Mouse (Mus musculus) liver, postnatal 0 days (tissue): ENCODE data around the gene Capn5. TPM values are rescaled to one million over a fixed set of nuclear protein-coding genes. Genes with fewer than 3 reads are reported as not detected.
A peak's percentile ranks its signal among the peaks of the same experiment; 100 is the strongest.

ENCODE experiments used
- ATAC-seq: fragments of 200-750 bp; cut with Nextera tagmentation; 2 replicates; pipeline ENCODE4 v1.8.0; 2017; ENCODE audit warnings: mild to moderate bottlenecking, moderate library complexity
- DNase-seq: peaks from one replicate; pipeline ENCODE4 v3.0.0-alpha.2; 2016
- H3K27ac ChIP-seq: fragments of 300-500 bp; sonication (generic); 2 replicates; pipeline ENCODE4 v1.5.1; 2014; ENCODE audit warnings: antibody characterized with exemption, moderate library complexity, mild to moderate bottlenecking, low read depth
- H3K27me3 ChIP-seq: fragments of 300-500 bp; sonication (generic); 2 replicates; pipeline ENCODE4 v1.6.1; 2014; ENCODE audit warnings: low read length, control low read depth, mixed read lengths; ENCODE audit not compliant: insufficient read depth
- H3K36me3 ChIP-seq: fragments of 300-500 bp; sonication (generic); replicated peaks from 2 replicates; pipeline ENCODE4 v1.6.1; 2014; ENCODE audit warnings: mild to moderate bottlenecking, control low read depth, low read length, moderate library complexity, mixed read lengths; ENCODE audit not compliant: insufficient read depth
- H3K4me1 ChIP-seq: fragments of 300-500 bp; sonication (generic); 2 replicates; pipeline ENCODE4 v1.6.1; 2014; ENCODE audit warnings: antibody characterized with exemption, mild to moderate bottlenecking, control low read depth; ENCODE audit not compliant: insufficient read depth
- H3K4me2 ChIP-seq: fragments of 300-500 bp; sonication (generic); 2 replicates; pipeline ENCODE4 v1.6.1; 2014; ENCODE audit warnings: low read depth, mild to moderate bottlenecking, low read length, moderate library complexity, mixed read lengths
- H3K4me3 ChIP-seq: fragments of 300-500 bp; sonication (generic); 2 replicates; pipeline ENCODE4 v1.5.1; 2014; ENCODE audit warnings: low read depth, low read length
- H3K9ac ChIP-seq: fragments of 300-500 bp; sonication (generic); replicated peaks from 2 replicates; pipeline ENCODE4 v1.6.1; 2014; ENCODE audit warnings: mild to moderate bottlenecking, moderate library complexity
- H3K9me3 ChIP-seq: fragments of 300-500 bp; sonication (generic); 2 replicates; pipeline ENCODE4 v1.6.1; 2016; ENCODE audit warnings: mild to moderate bottlenecking, control low read depth, low read length, mixed read lengths
- CTCF ChIP-seq: sonication (generic); IDR thresholded peaks from 2 replicates; pipeline ENCODE4 v1.5.1; 2016; ENCODE audit warnings: antibody characterized with exemption, low read depth
- EP300 ChIP-seq: IDR thresholded peaks from 2 replicates; pipeline ENCODE4 v1.6.1; 2016; ENCODE audit warnings: antibody characterized with exemption, low read depth, mild to moderate bottlenecking
- WGBS: fragments of 180-500 bp; shearing (Covaris S2); extraction: QIAGEN DNeasy Blood & Tissue Kit; methylation state at CpG from one replicate; pipeline ENCODE4 v1.1.7; 2014; ENCODE audit not compliant: insufficient replicate concordance; 5-methylcytosine and 5-hydroxymethylcytosine counted together
- polyA plus RNA-seq: library from polyadenylated mRNA; unstranded; fragments of >200 nt; fragmentation: Nextera tagmentation; extraction: Ambion mirVana; gene quantifications from 2 replicates; pipeline ENCODE4 v1.2.1, GENCODE M21; 2015

The Capn5 gene
- polyA plus RNA-seq, 1 experiment from 2014 or later, result 4.4 TPM

DNA sequence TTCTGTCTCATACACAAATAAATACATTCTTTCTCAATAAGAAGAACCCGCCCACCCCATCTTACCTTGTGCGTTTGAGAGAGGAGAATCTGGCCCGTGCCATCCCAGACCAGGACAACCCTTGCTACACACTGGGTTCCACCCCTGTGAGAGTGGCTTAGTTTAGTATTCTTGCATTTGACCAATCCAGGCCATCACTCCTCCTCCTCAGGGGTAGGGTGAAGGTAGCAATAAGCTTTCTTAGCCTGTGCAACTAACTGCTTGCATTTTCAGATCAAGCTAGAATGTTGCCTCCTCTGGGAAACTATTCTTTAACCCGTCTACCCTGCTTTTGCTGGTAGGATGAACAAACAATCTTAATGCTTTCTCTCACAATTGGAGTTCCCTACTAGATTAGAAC is 21.3 kb upstream of the Capn5 start, which contains the start of gene B3gnt6:
TSS of gene B3gnt6 (minus strand) at position 101 of the 400 bp plus-strand sequence.
- Histone ChIP-seq H3K27me3 (peaks cover 16% of the 10 kb centered on the region), H3K36me3 (no peaks in the 10 kb centered on the region), H3K27ac (no peak within 1 kb of the TSS), H3K4me1 (peaks cover 5% of the 10 kb centered on the region), H3K9me3 (no peaks in the 10 kb centered on the region), H3K4me3 (no peak within 1 kb of the TSS), H3K4me2 (no peak within 1 kb of the TSS), H3K9ac (no peak within 1 kb of the TSS)
- 86% methylated on average over 4 of the region's 4 CpGs for WGBS
- no peak for DNase-seq
- ATAC-seq, result no peak
- TF ChIP-seq CTCF (no peak), EP300 (no peak)

DNA sequence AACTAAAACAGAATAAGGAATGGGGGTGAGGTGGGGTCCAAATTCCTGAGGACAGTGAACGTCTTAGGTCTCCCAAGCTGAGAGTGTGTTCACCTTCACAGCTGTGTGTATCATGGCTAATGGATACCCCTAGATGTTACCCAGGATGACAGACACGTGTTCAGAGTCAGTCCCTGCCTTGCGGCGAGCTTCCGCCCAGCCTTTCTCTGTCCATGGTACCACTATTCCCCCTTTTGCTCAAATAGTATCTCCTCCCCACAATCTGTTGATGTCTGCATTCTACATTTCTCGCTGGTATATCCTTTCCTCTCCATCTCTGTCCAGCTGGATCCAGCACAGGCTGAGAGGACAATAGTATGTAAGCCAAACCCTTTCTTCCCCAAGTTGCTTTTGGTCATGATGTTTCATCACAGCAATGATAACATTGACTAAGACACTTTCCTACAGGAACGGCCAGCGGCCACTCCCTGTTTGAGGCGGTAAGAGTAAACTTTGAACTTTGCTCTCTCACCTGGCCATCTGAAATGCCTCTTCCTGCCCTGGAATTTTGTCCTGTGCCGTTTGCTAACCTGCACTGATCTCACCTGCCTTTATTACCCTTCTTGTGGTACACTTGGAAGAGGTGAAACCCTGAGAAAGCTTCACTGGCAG is 17.2 kb upstream of the Capn5 start:
- no peak overlapping the region for H3K4me2 ChIP-seq
- H3K27ac ChIP-seq, result no peak overlapping the region
- H3K4me1 ChIP-seq, result peaks cover 17% of the 10 kb centered on the region
- H3K27me3 ChIP-seq, result peaks cover 40% of the 10 kb centered on the region
- H3K9me3 ChIP-seq, result no peaks in the 10 kb centered on the region
- WGBS, result 32% methylated on average over 10 of the region's 10 CpGs
- no peak overlapping the region for H3K9ac ChIP-seq
- no peaks in the 10 kb centered on the region for H3K36me3 ChIP-seq
- ATAC-seq (no peak), DNase-seq (peak; percentile 14)
- no peak overlapping the region for H3K4me3 ChIP-seq
- TF ChIP-seq CTCF, result no peak
- TF ChIP-seq EP300, result no peak

DNA sequence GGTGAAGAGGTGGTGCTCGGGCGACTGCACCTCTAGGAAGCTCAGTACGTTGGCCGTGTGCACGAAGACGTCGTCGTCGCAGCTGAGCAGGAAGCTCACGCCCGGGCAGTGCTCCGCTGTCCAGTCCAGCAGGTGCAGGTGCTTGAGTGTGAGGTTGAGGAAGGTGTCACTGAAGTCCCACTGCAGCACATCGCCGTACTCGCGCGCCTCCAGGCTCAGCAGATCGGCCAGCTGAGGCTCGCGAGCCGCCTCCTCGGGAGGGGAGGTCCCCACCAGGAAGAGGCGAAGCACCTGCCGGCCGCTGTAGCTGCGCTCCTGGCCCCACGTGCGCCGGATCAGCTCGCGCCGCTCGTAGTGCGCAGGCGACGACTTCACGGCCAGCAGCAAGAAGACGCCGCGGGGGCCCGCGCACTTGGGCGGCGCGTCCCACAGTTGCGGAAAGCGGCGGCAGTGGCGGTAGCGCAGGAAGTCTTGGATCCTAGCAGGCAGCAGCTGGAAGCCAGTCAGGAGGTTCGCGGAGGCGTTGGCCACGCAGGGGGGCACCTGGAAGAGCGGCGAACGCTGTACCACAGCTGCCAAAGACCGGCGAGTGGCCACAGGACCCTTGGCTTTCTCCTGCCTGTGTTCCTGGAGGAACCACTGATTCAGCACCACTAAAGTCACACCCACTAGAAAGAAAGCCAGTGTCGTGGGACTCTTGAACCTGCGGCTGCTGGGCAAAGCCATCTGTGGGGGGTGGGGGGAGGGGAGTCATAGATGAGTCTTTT is 16.1 kb upstream of the Capn5 start:
- 3% methylated on average over 61 of the region's 61 CpGs for WGBS
- Histone ChIP-seq H3K36me3 (no peaks in the 10 kb centered on the region), H3K27ac (no peak overlapping the region), H3K4me3 (peak overlapping the region; percentile 35), H3K4me2 (peak overlapping the region; percentile 72), H3K4me1 (peaks cover 17% of the 10 kb centered on the region), H3K27me3 (peaks cover 40% of the 10 kb centered on the region), H3K9me3 (no peaks in the 10 kb centered on the region), H3K9ac (no peak overlapping the region)
- DNase-seq (peak; percentile 31), ATAC-seq (0 out of 2 replicates have a peak, but pooled peaks have one; percentile 31)
- TF ChIP-seq CTCF, result no peak
- TF ChIP-seq EP300, result no peak

DNA sequence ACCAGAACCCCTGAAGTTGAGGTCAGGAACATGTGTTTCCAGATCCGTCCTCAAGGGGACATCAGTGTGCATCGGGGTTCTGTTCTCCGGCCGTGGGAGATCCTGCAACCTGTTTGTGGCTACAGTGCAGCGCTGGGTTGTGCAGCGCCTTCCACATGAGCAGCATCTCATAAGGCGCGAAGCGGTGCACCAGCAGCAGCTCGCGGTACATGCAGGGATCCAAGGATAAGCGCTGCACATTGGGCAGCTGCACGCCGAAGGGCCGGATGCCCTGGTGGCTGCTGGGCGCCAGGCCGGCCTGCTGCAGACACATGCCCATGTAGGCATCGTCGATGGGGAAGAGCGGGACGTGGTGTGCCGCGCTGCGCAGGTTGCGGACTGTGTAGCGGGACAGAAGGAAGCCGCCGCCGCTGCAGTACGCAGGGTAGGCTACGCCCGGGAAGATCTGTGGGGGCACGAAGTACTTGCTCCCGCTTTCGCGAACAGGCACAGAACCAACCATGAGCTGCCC is 15.5 kb upstream of the Capn5 start:
- WGBS, result 5% methylated on average over 36 of the region's 36 CpGs
- Histone ChIP-seq H3K4me3 (peak overlapping the region; percentile 35), H3K4me1 (peaks cover 17% of the 10 kb centered on the region), H3K27me3 (peaks cover 40% of the 10 kb centered on the region), H3K4me2 (peak overlapping the region; percentile 72), H3K9me3 (no peaks in the 10 kb centered on the region), H3K9ac (no peak overlapping the region), H3K36me3 (no peaks in the 10 kb centered on the region), H3K27ac (no peak overlapping the region)
- TF ChIP-seq EP300 (no peak), CTCF (peak; percentile 59)
- DNase-seq (no peak), ATAC-seq (0 out of 2 replicates have a peak, but pooled peaks have one; percentile 35)

DNA sequence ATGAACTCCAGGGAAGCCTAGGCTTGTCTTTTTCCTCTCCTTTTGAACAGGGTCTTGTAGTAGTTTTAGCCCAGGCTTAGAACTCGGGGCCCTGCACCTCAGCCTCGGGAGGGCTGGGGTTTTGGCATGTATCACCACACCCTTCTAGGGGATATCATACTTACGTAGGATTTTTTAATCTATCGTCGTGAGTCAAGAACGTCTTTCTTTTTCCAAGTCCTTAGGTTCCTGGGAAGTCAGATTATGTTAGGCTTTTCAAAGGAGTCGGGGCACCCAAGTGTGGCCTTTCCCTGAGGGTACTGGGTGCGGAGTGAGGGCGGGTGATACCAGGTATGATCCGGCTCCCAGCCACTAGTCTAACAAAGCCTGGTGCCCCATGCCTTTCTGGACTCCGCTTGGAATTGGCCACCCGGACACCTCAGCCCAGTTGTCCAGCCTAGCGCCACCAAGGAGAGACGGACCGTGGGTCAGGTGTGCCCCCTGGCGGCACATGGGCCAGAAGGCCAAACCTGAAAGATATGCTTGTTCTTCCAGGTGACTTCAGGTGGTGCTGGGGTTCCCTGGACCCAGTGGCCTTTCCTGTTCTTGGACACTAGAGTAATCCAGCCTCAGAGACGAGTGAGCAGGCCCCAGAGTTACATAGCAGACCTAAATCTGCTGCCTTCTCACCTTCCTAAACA is 13.6 kb upstream of the Capn5 start:
- Histone ChIP-seq H3K27me3 (peaks cover 35% of the 10 kb centered on the region), H3K9me3 (no peaks in the 10 kb centered on the region), H3K4me2 (no peak overlapping the region), H3K27ac (no peak overlapping the region), H3K9ac (no peak overlapping the region), H3K4me3 (no peak overlapping the region), H3K4me1 (peaks cover 17% of the 10 kb centered on the region), H3K36me3 (no peaks in the 10 kb centered on the region)
- peak; percentile 76 for DNase-seq
- TF ChIP-seq EP300 (no peak), CTCF (peak; percentile 90)
- 0 out of 2 replicates have a peak, but pooled peaks have one; percentile 25 for ATAC-seq
- 64% methylated on average over 17 of the region's 17 CpGs for WGBS

DNA sequence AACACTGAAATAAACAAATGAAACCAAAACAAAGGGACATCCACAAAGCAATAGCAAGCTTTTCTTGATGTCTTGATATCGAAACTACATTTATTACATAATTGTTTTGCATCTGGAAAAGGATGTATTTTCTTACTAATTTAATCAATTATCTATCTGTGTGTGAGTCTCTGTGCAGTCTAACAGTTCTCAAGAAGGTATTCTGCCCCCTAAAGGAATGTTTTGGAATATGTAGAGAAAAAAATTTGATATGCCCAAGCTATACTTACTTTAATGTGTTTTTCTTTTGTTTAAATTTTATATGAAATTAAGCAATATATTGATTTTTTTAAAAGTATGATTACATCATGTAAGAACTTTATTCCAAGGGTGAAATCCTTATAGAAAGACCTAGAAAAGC is 12.5 kb upstream of the Capn5 start:
- no peak overlapping the region for H3K4me2 ChIP-seq
- ATAC-seq (no peak), DNase-seq (no peak)
- 75% methylated on average over 1 of the region's 1 CpGs for WGBS
- H3K27me3 ChIP-seq, result peaks cover 35% of the 10 kb centered on the region
- TF ChIP-seq CTCF (peak; percentile 51), EP300 (no peak)
- H3K4me3 ChIP-seq, result no peak overlapping the region
- no peaks in the 10 kb centered on the region for H3K36me3 ChIP-seq
- no peaks in the 10 kb centered on the region for H3K9me3 ChIP-seq
- H3K4me1 ChIP-seq, result peaks cover 16% of the 10 kb centered on the region
- no peak overlapping the region for H3K27ac ChIP-seq
- no peak overlapping the region for H3K9ac ChIP-seq
